Mouse (Mus musculus) MEL (cell line): ENCODE measurements around the gene Epop.

Experiments
- BHLHE40 ChIP-seq: IDR thresholded peaks from 2 replicates; pipeline ENCODE4 v1.6.1; 2012; ENCODE audit warnings: low read depth, mild to moderate bottlenecking, inconsistent platforms, low read length, improper control_type of control experiment, borderline replicate concordance
- CTCF ChIP-seq, 3 experiments: IDR thresholded peaks in 2 of 3; conservative IDR thresholded peaks in 1 of 3; 2 replicates each; pipeline ENCODE4 v1.5.1; 2011 to 2012; ENCODE audit warnings: low read length in 3 of 3, low read depth in 2 of 3, mild to moderate bottlenecking in 2 of 3, improper control_type of control experiment in 1 of 3, inconsistent platforms in 1 of 3, mixed read lengths in 1 of 3, moderate library complexity in 1 of 3; ENCODE audit not compliant: control insufficient read depth in 1 of 3, insufficient read depth in 1 of 3, poor library complexity in 1 of 3, severe bottlenecking in 1 of 3
- EP300 ChIP-seq, 2 experiments: IDR thresholded peaks; 2 replicates each; pipeline ENCODE4 v1.6.1; 2011; ENCODE audit warnings: improper control_type of control experiment in 2 of 2, low read length in 2 of 2, low read depth in 1 of 2, mild to moderate bottlenecking in 1 of 2
- GABPA ChIP-seq: IDR thresholded peaks from 2 replicates; pipeline ENCODE4 v1.6.1; 2012; ENCODE audit warnings: low read depth, mild to moderate bottlenecking, inconsistent platforms, low read length, improper control_type of control experiment, moderate library complexity
- HCFC1 ChIP-seq: IDR thresholded peaks from 2 replicates; pipeline ENCODE4 v1.6.1; 2012; ENCODE audit warnings: low read depth, mild to moderate bottlenecking, inconsistent platforms, low read length, improper control_type of control experiment, moderate library complexity
- MAZ ChIP-seq: IDR thresholded peaks from 2 replicates; pipeline ENCODE4 v1.6.1; 2012; ENCODE audit warnings: low read depth, mild to moderate bottlenecking, inconsistent platforms, low read length, improper control_type of control experiment
- MYB ChIP-seq: IDR thresholded peaks from 2 replicates; pipeline ENCODE4 v1.6.1; 2011; ENCODE audit warnings: mild to moderate bottlenecking, low read depth, low read length, improper control_type of control experiment
- MYC ChIP-seq: IDR thresholded peaks from 2 replicates; pipeline ENCODE4 v1.6.1; 2011; ENCODE audit warnings: low read depth, mild to moderate bottlenecking, low read length, improper control_type of control experiment, moderate library complexity
- POLR2A ChIP-seq, 2 experiments: IDR thresholded peaks; 2 replicates each; pipeline ENCODE4 v1.6.1; 2011 to 2012; ENCODE audit warnings: low read length in 2 of 2, mild to moderate bottlenecking in 2 of 2, control low read depth in 1 of 2, improper control_type of control experiment in 1 of 2, low read depth in 1 of 2, moderate library complexity in 1 of 2; ENCODE audit not compliant: control insufficient read depth in 1 of 2, insufficient read depth in 1 of 2, poor library complexity in 1 of 2
- TCF12 ChIP-seq: IDR thresholded peaks from 2 replicates; pipeline ENCODE4 v1.6.1; 2014; ENCODE audit warnings: low read depth, mild to moderate bottlenecking, inconsistent platforms, low read length, improper control_type of control experiment, moderate library complexity
- ZNF384 ChIP-seq: IDR thresholded peaks from 2 replicates; pipeline ENCODE4 v1.6.1; 2012; ENCODE audit warnings: low read depth, mild to moderate bottlenecking, inconsistent platforms, low read length, improper control_type of control experiment

DNA sequence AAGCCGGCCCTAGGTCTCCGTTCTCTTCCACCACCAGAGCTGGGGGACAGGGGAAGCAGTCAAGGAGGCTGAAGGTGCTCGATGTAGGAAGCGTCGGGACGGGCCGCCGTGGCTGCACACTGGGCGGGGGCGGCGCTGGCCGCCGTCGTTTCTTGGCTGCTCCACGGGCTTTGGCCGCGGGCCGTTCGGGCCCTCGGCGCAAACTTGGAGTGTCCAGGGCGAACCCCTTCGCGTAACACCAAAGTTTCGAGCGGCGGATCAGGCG, 1.3 kb downstream of the Epop start:
- TF ChIP-seq MYC (no peak), GABPA (no peak), MAZ (no peak), HCFC1 (no peak), MYB (no peak), CTCF (IDR thresholded peaks at IDR 0.05 in 2 of 3, conservative IDR thresholded peaks at IDR 0.05 in 1 of 3; ENCODE audit: control insufficient read depth in 1 of 3, insufficient read depth in 1 of 3, low read depth in 2 of 3, low read length in 3 of 3, poor library complexity in 1 of 3, severe bottlenecking in 1 of 3) (no peak), BHLHE40 (no peak), TCF12 (no peak), EP300 (IDR thresholded peaks at IDR 0.05; ENCODE audit: low read depth in 1 of 2, low read length in 2 of 2) (no peak), POLR2A (IDR thresholded peaks at IDR 0.05; ENCODE audit: control insufficient read depth in 1 of 2, insufficient read depth in 1 of 2, low read depth in 1 of 2, low read length in 2 of 2, poor library complexity in 1 of 2) (no peak), ZNF384 (no peak)
